Mouse (Mus musculus) heart, embryonic 13.5 days (tissue): Measurements from ENCODE around the gene Zfp408. TPM values are rescaled to one million over a fixed set of nuclear protein-coding genes. Genes with fewer than 3 reads are reported as not detected.

Experiments
- ATAC-seq: fragments of 200-750 bp; cut with Nextera tagmentation; 2 replicates; pipeline ENCODE4 v1.8.0; 2017; ENCODE audit warnings: moderate TSS enrichment; ENCODE audit not compliant: insufficient number of reproducible peaks, low FRiP score, low TSS enrichment; ENCODE audit errors: extremely low read depth
- H3K27ac ChIP-seq: fragments of 300-500 bp; sonication (generic); replicated peaks from 2 replicates; pipeline ENCODE4 v1.5.1; 2015; ENCODE audit warnings: moderate library complexity, mild to moderate bottlenecking, inconsistent platforms
- H3K27me3 ChIP-seq: fragments of 300-500 bp; sonication (generic); replicated peaks from 2 replicates; pipeline ENCODE4 v1.6.1; 2015; ENCODE audit warnings: mild to moderate bottlenecking, inconsistent platforms
- H3K36me3 ChIP-seq: fragments of 300-500 bp; sonication (generic); 2 replicates; pipeline ENCODE4 v1.6.1; 2015; ENCODE audit warnings: mild to moderate bottlenecking, inconsistent platforms
- H3K4me1 ChIP-seq: fragments of 300-500 bp; sonication (generic); 2 replicates; pipeline ENCODE4 v1.6.1; 2015; ENCODE audit warnings: inconsistent platforms
- H3K4me2 ChIP-seq: fragments of 300-500 bp; sonication (generic); 2 replicates; pipeline ENCODE4 v1.6.1; 2015; ENCODE audit warnings: inconsistent platforms, mild to moderate bottlenecking, moderate library complexity
- H3K4me3 ChIP-seq: fragments of 300-500 bp; sonication (generic); 2 replicates; pipeline ENCODE4 v1.5.1; 2015; ENCODE audit warnings: moderate library complexity, mild to moderate bottlenecking, inconsistent platforms
- H3K9ac ChIP-seq: fragments of 300-500 bp; sonication (generic); 2 replicates; pipeline ENCODE4 v1.6.1; 2015; ENCODE audit warnings: inconsistent platforms, mild to moderate bottlenecking, moderate library complexity
- H3K9me3 ChIP-seq: fragments of 300-500 bp; sonication (generic); 2 replicates; pipeline ENCODE4 v1.6.1; 2016; ENCODE audit warnings: inconsistent platforms
- WGBS: fragments of 180-500 bp; shearing (Covaris S2); methylation state at CpG from one replicate; pipeline ENCODE4 v1.1.7; 2015; ENCODE audit warnings: mixed read lengths; 5-methylcytosine and 5-hydroxymethylcytosine counted together
- polyA plus RNA-seq: library from polyadenylated mRNA; unstranded; fragments of >200 nt; fragmentation: Nextera tagmentation; extraction: Ambion mirVana; gene quantifications from 2 replicates; pipeline ENCODE4 v1.2.1, GENCODE M21; 2015

The Zfp408 gene
- polyA plus RNA-seq, 1 experiment from 2014 or later: 7.0 TPM

DNA sequence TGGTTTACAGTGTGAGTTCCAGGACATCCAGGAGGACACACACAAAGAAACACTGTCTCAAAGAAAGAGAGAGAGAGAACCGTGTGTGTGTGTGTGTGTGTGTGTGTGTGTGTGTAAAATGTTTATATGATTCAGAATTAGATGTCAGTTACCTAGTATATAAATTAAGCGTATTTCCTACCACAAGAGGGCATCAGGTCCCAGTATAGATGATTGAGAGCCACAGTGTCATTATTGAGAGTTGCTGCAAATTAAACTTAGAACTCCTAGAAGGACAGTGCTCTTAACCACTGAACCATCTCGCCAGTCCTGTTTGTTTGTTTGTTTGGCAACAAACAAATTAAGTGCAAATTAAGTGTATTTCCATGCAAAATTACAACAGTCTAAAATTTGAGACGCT is 47.2 kb downstream of the Zfp408 start:
- no peak for ATAC-seq
- Histone ChIP-seq H3K36me3 (peaks cover 93% of the 10 kb centered on the region), H3K4me1 (no peaks in the 10 kb centered on the region), H3K4me3 (no peak overlapping the region), H3K27ac (no peak overlapping the region), H3K9ac (no peak overlapping the region), H3K9me3 (no peaks in the 10 kb centered on the region), H3K27me3 (no peaks in the 10 kb centered on the region), H3K4me2 (no peak overlapping the region)
- 89% methylated on average over 4 of the region's 4 CpGs for WGBS

DNA sequence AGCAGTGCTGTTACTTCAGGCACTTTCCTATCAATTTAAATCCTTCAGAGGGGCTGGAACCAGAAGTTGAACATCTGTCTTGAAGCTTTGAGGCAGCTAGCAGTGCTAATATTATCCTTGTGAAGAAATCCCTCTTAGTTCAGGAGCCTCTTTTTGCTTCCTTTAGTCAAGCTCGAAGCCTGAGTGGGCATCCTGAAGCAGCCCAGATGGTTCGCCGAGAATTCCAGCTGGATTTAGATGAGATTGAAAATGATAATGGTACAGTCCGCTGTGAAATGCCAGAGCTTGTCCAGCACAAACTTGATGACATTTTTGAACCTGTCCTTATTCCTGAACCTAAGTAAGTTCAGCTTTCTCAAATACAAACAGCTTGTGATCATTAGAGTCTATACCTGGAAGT is 49.1 kb downstream of the Zfp408 start:
- H3K9ac ChIP-seq: no peak overlapping the region
- peaks cover 93% of the 10 kb centered on the region for H3K36me3 ChIP-seq
- ATAC-seq: no peak
- no peak overlapping the region for H3K4me3 ChIP-seq
- no peaks in the 10 kb centered on the region for H3K9me3 ChIP-seq
- WGBS: 91% methylated on average over 4 of the region's 4 CpGs
- H3K27me3 ChIP-seq: no peaks in the 10 kb centered on the region
- no peak overlapping the region for H3K27ac ChIP-seq
- no peaks in the 10 kb centered on the region for H3K4me1 ChIP-seq
- H3K4me2 ChIP-seq: no peak overlapping the region

Other genes with a start within 250 kb of the Zfp408 start
- 36.3 and 38.9 TPM in 2 replicates for gene 1110051M20Rik, start 205.1 kb downstream of the Zfp408 start, polyA plus RNA-seq
- 3.2 and 3.8 TPM in 2 replicates for gene Lrp4, start 192.3 kb downstream of the Zfp408 start, polyA plus RNA-seq
- 63.1 and 66.1 TPM in 2 replicates for gene Ckap5, start 123.0 kb downstream of the Zfp408 start, polyA plus RNA-seq
- gene F2, start 13.4 kb downstream of the Zfp408 start, polyA plus RNA-seq: 0.72 and 4.8 TPM in 2 replicates
- gene Arhgap1, start 69 bp upstream of the Zfp408 start, polyA plus RNA-seq: 136 and 145 TPM in 2 replicates
- 18.7 and 20.6 TPM in 2 replicates for gene Atg13, start 60.8 kb upstream of the Zfp408 start, polyA plus RNA-seq
- gene Harbi1, start 61.1 kb upstream of the Zfp408 start, polyA plus RNA-seq: 10.0 and 11.8 TPM in 2 replicates
- gene Ambra1, start 80.3 kb upstream of the Zfp408 start, polyA plus RNA-seq: 9.8 and 10.4 TPM in 2 replicates